In genomic region chr12:107056553-107056952, GRCm38 (mm10) we compare ENCODE assay signal across 10 mouse cellular contexts.
DNase-seq lines count a peak whose midpoint lies in the region; ATAC-seq lines count a peak whose summit lies in the region.
"Had no signal": no experiment of that assay in that cellular context is flagged by ENCODE, and none has a peak within 500 bp of the region (broad histone marks: within the 10 kb centered on the region; RNA-seq: fewer than 3 reads in every experiment).

No protein-coding gene starts in this region.

- no peak overlapping the region for H3K4me3 ChIP-seq in hindbrain, embryonic 10.5 days
- H3K4me3 ChIP-seq in hindbrain, embryonic 16.5 days (ENCODE audit: low read length), result no peak overlapping the region
- H3K4me3 ChIP-seq: limb, embryonic 13.5 days had no signal

- ATAC-seq in hindbrain, embryonic 16.5 days, result no peak

- DNase-seq in hindbrain, embryonic 10.5 days (ENCODE audit: low spot score), result peak; percentile 42
- peak; percentile 11 for DNase-seq in ovary, postnatal 14 days (ENCODE audit: low spot score)
- no peak for DNase-seq in ovary, adult 18-20 months (ENCODE audit: low spot score)
- peak; percentile 81 for DNase-seq in embryo, embryonic 11 days
- peak; percentile 69 for DNase-seq in retina, postnatal 1 day
- DNase-seq in lung, postnatal 36 days, result no peak
- no peak for DNase-seq in cerebellum, postnatal 4 days (ENCODE audit: low spot score in 2 of 2)
- DNase-seq: thymus, postnatal 4 days had no signal

- H3K27me3 ChIP-seq in hindbrain, embryonic 10.5 days (ENCODE audit: insufficient read depth, poor library complexity, severe bottlenecking), result no peaks in the 10 kb centered on the region
- H3K27me3 ChIP-seq in hindbrain, embryonic 16.5 days (replicated peaks; ENCODE audit: control insufficient read depth, insufficient read depth, low read length), result no peaks in the 10 kb centered on the region

- H3K9me3 ChIP-seq in hindbrain, embryonic 10.5 days, result no peaks in the 10 kb centered on the region
- no peaks in the 10 kb centered on the region for H3K9me3 ChIP-seq in hindbrain, embryonic 16.5 days (ENCODE audit: control insufficient read depth, low read length)
- H3K9me3 ChIP-seq: limb, embryonic 13.5 days had no signal

- H3K9ac ChIP-seq in hindbrain, embryonic 16.5 days (ENCODE audit: low read depth, low read length), result no peak overlapping the region
- H3K9ac ChIP-seq: limb, embryonic 13.5 days had no signal

- no peak overlapping the region for H3K4me2 ChIP-seq in hindbrain, embryonic 16.5 days (ENCODE audit: low read length)
- H3K4me2 ChIP-seq: limb, embryonic 13.5 days had no signal

- no peaks in the 10 kb centered on the region for H3K36me3 ChIP-seq in hindbrain, embryonic 10.5 days
- no peaks in the 10 kb centered on the region for H3K36me3 ChIP-seq in hindbrain, embryonic 16.5 days (ENCODE audit: control insufficient read depth, insufficient read depth, low read length)
- H3K36me3 ChIP-seq: limb, embryonic 13.5 days had no signal

- H3K27ac ChIP-seq in hindbrain, embryonic 10.5 days, result no peak overlapping the region
- H3K27ac ChIP-seq in hindbrain, embryonic 16.5 days (ENCODE audit: low read depth, low read length), result no peak overlapping the region
- H3K27ac ChIP-seq: limb, embryonic 13.5 days had no signal

- 40% methylated on average over 5 of the region's 5 CpGs for WGBS in hindbrain, embryonic 10.5 days
- WGBS in hindbrain, embryonic 16.5 days, result 49% methylated on average over 5 of the region's 5 CpGs

- H3K4me1 ChIP-seq in hindbrain, embryonic 10.5 days (replicated peaks), result no peaks in the 10 kb centered on the region
- H3K4me1 ChIP-seq in hindbrain, embryonic 16.5 days (ENCODE audit: control insufficient read depth, insufficient read depth, low read depth, low read length), result no peaks in the 10 kb centered on the region
- H3K4me1 ChIP-seq: limb, embryonic 13.5 days had no signal

Comparison
In these comparisons a context has a peak if more than half of its experiments do, and no peak if none do; other contexts are left out.
1. DNase-seq: peak in hindbrain, embryonic 10.5 days (single experiment), ovary, postnatal 14 days (single experiment), embryo, embryonic 11 days (single experiment) and retina, postnatal 1 day (single experiment); none in ovary, adult 18-20 months (single experiment), lung, postnatal 36 days (single experiment) and cerebellum, postnatal 4 days (0 of 2).